Mouse (Mus musculus): ENCODE measurements around the gene Sec13. TPM values are rescaled to one million over a fixed set of nuclear protein-coding genes. Genes with fewer than 3 reads are reported as not detected.

Sec13 gene
- 202 TPM in 2 replicates for polyA plus RNA-seq (2015; fragmentation: Nextera tagmentation; extraction: Ambion mirVana)

GRCm38 (mm10) chr6:113740236-113741217, at the start of gene Sec13:
TSS of gene Sec13 (minus strand) at chr6:113740743.

DNA sequence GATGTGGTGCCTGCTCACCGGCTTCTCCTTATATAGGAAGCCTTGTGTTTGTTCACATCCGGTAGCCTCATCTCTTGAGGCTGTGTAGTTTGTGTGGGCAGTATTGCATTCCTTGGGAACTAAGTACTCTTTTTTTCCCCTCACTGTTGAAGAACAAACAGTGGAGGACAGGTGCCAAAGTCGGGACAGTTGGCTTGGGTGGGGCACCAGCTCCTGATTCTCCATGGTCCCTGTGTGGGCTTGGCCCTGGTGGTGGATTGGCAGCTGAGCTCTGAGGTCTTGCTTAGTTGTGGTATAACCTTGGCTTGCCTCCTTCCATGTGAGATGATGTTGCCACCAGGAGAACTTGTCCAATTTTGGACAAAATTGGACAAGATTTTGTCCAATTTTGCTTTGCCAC, 20.7 kb downstream of the Sec13 start, which contains the start of gene Ghrl:
Gene Ghrl (minus strand): TSS at position 3 of the 400 bp plus-strand sequence.

DNA sequence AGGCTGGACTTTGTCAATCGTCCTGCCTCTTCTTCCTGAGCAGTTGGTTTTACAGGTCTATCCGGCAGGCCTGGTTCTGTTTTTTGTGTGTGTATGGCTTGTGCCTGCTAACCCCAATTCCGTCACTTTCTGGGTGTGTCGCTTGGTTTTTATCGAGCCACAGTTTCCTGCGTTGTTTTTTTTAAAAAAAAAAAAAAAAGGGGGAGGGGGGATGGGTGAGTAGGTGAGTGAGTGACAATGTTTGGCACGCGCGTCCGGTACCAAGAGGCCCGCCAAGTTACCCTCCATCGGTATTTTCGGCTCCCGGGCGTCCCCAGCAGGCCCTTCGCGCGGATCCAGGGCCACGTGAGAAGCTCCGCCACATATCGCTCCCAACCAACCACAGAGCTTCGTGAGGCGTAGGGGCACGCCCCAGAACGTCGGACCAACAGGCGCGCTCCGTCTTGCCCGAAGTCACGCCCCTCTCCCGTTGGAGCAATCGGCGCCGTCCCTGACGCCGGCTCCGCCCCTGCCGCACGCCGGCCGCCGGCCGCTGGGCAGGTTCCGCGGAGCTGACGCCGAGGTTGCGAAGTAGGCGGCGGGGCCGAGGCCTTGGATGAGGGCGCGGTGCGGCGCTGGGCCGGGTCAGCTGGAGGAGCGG, 43.8 kb downstream of the Sec13 start, which contains the start of gene Tatdn2:
Gene Tatdn2 (plus strand): TSS at position 469 of the 640 bp plus-strand sequence.

Small RNA genes lying within 50 kb of the gene (microRNA-seq; reads per million reads assigned to microRNA genes)
- gene Mir7042, result not detected

Other genes with a start within 250 kb of the Sec13 start
- 0.72 and 0.77 TPM in 2 replicates for gene Prrt3, start 238.8 kb downstream of the Sec13 start, polyA plus RNA-seq (2015; fragmentation: Nextera tagmentation; extraction: Ambion mirVana)
- gene Emc3, start 209.1 kb downstream of the Sec13 start, polyA plus RNA-seq (2015; fragmentation: Nextera tagmentation; extraction: Ambion mirVana), result 91.2 and 104 TPM in 2 replicates
- gene Fancd2, start 209.1 kb downstream of the Sec13 start, polyA plus RNA-seq (2015; fragmentation: Nextera tagmentation; extraction: Ambion mirVana), result 2.5 and 3.2 TPM in 2 replicates
- gene Fancd2os, start 140.0 kb downstream of the Sec13 start, polyA plus RNA-seq (2015; fragmentation: Nextera tagmentation; extraction: Ambion mirVana), result not detected in 2 replicates
- gene Brk1, start 136.0 kb downstream of the Sec13 start, polyA plus RNA-seq (2015; fragmentation: Nextera tagmentation; extraction: Ambion mirVana), result 189 and 195 TPM in 2 replicates
- 24.3 and 25.1 TPM in 2 replicates for gene Vhl, start 116.8 kb downstream of the Sec13 start, polyA plus RNA-seq (2015; fragmentation: Nextera tagmentation; extraction: Ambion mirVana)
- gene Irak2, start 102.3 kb downstream of the Sec13 start, polyA plus RNA-seq (2015; fragmentation: Nextera tagmentation; extraction: Ambion mirVana), result 24.0 and 24.1 TPM in 2 replicates
- gene Tatdn2, start 43.7 kb downstream of the Sec13 start, polyA plus RNA-seq (2015; fragmentation: Nextera tagmentation; extraction: Ambion mirVana), result 0.95 and 0.97 TPM in 2 replicates
- gene Ghrl, start 20.9 kb downstream of the Sec13 start, polyA plus RNA-seq (2015; fragmentation: Nextera tagmentation; extraction: Ambion mirVana), result 0.50 TPM in 1 of 2 replicates, not detected in the other